Mouse (Mus musculus) left cerebral cortex, adult 18-20 months (tissue): Measurements from ENCODE around the gene Gh. TPM values are rescaled to one million over a fixed set of nuclear protein-coding genes. Genes with fewer than 3 reads are reported as not detected.
A peak's percentile ranks its signal among the peaks of the same experiment; 100 is the strongest.

Experiments used
- DNase-seq, 2 experiments: peaks; one replicate each; pipeline ENCODE4 v3.0.0; 2021 to 2022; ENCODE audit warnings: low spot score in 2 of 2, mixed read lengths in 1 of 2
- total RNA-seq, 2 experiments: library from RNA; stranded (reverse); gene quantifications; 2 replicates each; pipeline ENCODE4 v1.2.3; 2021

Gh gene
- total RNA-seq, 2 experiments from 2014 or later = not detected

DNA sequence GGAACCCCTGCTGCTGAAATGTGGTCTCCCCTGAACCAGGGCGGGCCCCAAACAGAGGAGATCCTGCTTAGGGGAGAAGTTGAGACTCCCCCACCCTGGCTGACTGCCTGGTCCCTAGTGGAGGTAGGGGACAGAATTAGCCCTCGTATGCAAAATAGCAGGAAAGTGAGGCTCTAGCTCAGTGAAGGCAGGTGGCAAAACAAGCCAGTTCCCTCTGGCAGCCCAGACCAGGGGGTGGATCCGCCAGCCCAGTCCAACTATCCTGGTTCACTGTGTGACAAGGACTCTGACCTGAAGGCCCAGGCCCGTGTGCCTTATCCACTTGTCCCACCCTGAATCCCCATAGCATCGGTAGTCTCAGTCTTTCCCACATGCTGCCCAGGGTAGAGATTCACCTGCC lies 8.5 kb upstream of the Gh start:
- DNase-seq = no peak

DNA sequence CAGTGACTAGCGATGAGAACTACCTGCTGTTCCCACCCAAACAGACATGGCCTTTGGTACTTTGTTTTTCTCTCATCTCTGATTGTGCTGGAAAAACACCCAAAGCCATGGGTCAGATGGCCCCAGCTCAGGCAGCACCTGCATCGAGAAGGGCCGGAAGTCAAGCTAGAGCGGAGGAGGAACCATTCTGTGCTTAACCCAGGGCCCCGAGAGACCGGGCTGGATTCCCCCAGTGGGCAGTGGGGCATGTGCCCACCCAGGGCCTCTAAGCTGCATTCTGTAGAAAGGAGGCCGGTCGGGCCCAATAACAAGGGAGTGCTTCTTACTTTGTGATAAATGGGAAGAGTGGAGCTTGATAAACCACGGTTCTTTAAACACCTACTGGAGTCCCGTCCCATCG lies 6.5 kb upstream of the Gh start:
- no peak for DNase-seq

DNA sequence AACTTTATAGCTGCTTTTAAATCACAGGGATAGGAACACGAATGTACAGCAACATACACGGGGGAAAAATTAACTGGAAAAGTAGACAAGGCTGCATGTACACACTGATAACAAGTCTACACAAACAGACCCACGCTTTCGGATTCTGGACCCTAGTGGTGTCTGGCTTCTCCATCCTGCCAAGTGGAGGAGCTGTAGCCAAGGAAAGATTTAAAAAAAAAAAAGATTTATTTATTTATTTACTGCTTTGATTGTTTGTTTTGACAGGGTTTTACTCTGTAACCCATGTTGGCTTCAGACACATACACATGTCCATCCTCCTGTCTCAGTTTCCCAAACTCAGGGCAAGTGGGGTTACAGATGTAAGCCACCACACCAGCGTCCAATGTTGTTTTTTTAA lies 5.8 kb upstream of the Gh start:
- DNase-seq = no peak

DNA sequence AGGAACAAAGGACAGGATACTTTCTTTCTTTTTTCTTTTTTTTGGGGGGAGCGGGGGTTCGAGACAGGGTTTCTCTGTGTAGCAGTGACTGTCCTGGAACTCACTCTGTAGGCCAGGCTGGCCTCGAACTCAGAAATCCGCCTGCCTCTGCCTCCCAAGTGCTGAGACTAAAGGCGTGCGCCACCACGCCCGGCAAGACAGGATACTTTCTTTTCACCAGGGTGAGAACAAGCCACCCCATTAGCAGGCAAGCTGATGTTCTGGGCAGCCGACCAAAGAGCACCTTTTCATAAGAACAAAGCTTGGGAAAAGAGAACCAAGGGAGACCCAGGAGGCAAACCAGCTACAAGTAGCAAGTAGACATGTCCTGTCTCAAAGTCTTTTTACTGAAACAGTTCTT lies 5.1 kb upstream of the Gh start:
- no peak for DNase-seq

DNA sequence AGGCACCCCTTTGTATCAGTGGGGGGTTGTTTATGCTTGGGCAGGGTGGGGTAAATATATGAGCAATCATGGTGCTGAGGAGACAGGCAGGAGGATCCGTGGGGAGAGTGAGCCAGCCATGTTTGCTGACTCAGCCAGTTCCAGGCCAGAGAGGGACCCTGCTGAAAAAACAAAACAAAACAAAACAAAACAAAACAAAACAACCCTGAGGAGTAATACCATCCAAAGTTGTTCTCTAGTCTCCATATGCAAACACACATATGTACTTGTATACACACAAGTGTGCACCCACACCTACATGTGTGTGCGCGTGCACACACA lies 4.4 kb upstream of the Gh start:
- DNase-seq = no peak

DNA sequence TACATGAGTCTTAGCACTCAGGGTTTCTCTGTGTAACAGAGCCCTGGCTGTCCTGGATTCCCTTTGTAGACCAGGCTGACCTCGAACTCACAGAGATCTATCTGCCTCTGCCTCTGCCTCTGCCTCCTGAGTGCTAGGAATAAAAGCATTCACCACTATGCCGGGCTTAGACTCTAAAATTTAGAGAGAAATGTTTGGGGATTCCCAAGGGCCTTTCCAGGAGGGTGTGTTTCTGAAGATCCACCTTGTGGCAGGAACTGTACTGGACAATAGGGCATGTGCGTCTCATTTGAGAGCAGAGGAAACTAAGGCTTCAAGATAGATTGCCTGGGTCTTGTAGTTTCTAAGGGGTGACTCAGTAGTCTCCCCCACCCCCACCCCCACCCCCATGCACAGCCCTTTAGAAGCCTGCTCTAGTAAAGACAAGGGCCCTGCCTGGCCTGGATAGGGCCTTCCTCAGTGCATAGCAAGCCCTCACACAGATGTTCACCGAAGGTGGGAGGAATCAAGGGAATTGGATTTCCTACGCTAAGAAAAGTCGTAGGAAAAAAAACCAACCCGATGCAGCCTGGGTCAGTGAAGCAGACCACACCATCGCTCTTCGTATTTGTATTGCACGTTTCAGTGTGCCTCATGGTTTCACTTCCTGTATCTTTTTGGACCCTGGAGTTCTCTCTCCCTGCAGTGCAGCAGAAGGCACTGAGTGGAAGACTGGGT lies 3.8 kb upstream of the Gh start:
- DNase-seq = no peak

DNA sequence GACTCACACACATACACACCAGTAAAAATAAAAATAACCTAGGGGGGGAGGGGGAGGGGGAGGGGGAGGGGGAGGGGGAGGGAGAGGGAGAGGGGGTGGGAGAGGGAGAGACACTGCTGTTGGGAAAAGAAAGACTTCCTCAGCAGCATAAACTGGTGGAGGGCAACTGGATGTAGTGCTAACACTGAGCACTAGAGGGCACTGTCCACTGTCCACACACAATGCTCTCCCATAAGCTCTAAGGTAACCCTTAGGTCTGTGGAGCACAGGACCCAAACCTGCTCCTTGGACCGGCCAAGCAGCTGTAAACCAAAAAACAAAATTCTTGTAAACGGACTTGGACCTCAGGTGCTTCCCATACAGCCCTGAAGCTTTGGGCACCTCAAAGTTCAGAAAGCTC lies 969 bp upstream of the Gh start:
- DNase-seq = peak; percentile 29 to 70

DNA sequence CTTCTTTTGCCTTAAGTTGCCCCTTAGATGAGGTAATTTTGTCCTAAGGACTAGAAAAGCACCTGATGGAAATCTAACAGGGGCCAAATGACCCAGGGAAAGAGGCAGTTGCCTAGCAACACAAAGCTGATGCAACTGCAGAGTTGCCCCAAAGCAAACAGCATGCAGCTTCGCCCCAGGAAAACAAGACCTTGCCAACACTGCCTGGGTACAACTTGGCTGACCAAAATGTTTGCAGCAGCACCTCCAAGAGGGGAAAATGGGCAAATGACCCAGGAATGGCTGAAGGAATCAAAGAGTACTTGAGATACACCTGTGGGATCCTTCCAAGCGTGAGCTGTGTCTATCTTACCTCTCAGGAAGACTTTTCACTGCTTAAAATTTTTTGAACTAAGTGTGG lies 9.8 kb downstream of the Gh start:
- DNase-seq = no peak

DNA sequence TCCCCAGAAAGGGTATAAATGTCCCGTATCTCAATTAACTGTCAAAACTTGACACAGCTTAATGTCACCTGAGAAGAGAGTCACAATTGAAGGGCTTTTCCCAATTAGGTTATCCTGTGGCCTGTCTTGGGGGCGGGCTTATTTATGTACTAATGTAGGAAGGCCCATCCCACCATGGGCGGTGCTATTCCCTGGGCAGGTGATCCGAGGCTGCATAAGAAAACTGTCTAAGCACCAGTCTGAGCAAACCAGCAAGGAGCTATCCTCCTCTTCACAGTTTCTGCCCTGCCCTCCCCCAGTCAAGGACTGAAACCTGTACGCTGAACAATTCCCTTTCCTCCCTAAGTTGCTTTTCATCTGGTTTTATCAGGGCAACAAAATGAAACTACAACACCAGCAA lies 11.3 kb downstream of the Gh start:
- DNase-seq = no peak

DNA sequence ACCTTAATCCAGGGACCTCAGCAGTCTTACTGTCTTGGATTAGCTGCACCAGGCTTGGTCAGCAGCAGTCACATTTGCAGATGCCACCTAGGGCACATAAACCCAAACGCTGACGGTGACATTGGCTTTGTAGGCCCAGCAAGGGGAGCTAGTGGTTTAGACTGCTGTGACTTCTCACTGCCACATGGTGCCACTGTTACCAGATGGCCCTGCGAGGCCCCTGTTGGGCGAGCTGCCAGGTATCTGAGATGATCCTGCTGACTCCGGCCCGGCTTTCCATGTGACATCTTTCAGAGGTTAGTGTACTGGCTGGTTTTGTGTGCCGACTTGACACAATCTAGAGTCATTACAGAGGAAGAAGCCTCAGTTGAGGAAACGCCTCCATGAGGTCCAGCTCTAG lies 12.3 kb downstream of the Gh start:
- no peak for DNase-seq

DNA sequence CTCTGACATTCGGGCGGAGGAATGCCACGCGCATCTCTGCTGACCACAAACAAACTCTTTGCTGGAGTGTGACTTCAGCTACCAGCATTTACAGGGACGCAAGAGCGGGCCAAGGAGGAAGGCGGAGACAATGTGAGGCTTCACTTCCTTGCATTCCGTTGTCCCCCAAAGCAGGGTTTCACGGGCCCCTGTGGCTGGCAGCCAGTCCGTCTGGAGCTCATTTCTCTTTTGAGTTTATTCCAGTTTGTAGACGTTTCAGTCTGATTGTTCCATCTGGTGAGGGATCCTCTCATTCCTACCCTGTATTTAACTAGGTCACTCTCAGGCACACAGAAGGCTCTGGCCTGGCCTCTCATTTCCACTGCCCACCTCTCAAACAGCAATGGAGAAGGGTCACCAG lies 14.7 kb downstream of the Gh start:
- DNase-seq = no peak

DNA sequence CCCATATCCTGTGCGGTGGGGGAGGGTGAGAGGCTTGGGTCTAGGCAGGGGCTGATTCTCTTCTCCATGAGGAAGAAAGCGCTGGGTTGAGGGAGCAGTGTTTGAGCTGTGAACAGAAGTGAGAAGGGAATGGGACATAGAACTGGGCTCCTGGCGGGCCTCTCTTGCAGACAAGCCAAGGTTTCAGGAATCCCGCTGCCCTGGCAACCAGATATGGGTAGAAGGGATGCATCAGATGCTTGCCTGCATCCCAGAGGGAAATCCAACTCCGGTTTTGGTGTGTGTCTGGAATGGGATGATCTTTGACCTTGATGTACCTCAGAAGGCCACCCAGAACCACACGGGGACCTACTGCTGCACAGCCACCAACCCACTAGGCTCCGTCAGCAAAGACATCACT lies 15.5 kb downstream of the Gh start:
- no peak for DNase-seq

DNA sequence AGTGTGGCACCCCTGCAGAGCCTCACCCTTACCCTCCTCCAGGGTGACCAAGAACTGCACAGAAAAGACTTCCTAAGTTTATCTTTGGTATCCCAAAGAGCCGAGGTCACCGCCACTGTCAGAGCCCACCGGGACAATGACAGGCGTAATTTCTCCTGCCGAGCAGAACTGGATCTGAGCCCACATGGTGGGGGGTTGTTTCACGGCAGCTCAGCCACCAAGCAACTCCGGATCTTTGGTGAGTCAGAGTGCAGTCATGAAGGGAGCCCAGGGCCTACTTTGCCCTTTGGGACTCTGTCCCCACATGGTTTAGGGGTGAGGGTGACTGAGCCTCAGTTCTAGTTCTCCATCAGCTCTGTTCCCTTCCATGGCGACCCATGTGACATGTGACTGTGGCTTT lies 17.5 kb downstream of the Gh start:
- DNase-seq = no peak

DNA sequence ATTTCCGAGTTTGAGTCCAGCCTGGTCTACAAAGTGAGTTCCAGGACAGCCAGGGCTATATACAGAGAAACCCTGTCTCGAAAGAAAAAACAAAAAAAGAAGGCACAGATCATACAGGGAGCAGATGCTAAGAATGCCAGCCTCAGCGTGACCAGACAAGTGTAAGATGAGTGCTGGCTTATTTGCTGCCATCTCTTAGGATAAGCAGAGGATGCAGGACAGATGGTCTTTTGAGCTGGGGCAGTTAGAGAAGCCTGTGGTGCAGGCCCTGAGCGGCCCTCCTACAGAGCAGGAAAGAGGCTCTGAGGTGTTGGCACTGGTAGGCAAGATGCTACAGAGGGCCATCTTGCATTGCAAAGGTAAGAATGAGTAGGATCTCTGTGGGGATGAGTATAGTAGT lies 18.3 kb downstream of the Gh start:
- no peak for DNase-seq

DNA sequence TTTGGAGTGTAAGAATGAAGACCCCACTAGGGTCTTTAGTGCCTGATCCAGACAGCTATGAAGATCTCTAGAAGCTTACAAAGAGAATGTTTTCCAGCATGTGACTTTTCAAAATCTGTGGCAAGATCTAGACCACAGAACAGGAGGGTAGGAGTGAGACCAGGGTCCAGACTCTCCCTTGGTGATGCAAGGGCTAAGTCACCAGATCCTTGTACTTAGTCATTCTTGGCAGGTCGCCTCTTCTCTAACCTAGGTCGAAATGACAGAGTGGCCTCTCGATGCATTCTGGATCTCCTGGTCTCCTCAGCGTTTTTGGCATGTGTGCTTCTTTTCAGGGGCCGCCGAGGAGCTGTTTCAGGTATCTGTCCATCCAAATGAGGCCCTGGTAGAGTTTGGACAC lies 19.2 kb downstream of the Gh start:
- no peak for DNase-seq

DNA sequence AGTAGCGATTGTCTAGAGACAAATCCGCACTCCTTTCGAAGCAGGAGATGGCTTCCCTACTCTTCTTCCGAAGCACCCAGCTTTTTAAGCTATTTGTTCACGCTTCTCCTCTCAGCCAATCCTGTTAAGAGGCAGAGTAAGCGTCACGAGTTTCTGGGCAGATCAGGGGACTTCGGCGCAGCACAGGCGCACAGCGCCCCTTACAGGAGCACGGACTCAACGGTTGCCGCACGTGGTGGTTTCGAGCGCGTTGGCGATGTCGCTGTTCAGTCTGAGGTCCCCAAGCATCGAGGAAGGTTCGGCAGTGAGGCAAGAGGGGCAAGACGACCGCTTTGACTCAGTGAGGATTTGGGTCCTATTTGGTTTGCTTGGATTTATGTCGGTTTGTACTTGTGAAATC lies 25.2 kb downstream of the Gh start, which contains the start of gene Tcam1:
Gene Tcam1 (plus strand): TSS at position 219 of the 400 bp plus-strand sequence.
- peak; percentile 91 to 96 for DNase-seq

DNA sequence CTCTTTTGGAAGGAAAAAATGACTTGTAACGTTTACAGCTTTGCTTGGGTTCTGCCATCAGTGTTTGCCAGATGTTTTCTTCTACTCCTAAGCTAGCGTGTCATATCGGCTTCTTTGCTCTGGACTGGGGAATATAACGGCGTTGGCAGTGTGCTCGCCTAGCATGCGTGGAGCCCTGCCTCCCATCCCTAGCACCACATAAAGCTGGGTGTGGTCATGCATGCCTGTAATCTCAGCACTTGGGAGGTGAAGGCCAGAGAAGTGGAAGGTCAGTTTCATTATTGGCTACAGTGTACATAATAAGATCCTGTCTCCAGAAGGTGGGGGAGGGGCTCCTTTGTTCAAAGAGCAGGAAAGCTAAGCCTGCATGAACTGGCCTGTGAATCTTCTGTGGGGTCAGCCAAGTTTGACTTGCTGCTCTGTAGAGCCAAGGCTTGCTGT lies 26.7 kb downstream of the Gh start:
- DNase-seq = no peak

DNA sequence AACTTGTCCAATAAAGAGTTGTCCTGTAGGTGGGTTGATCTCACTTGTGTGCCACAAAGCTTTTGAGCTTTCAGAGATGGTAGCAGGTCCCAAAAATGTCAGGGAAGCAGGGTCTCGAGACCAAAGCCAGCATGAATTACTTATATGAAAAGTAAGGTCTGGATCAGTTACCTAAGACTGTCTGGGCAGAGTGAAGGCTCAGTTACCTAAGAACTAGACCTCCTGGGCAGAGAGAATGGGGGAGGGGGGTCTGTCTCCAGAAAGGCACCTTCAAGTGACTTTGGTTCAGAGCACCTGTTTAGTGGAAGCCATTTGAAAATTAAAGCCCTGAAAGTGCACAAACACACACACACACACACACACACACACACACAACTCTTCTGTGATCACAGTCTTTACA lies 27.3 kb downstream of the Gh start:
- DNase-seq = no peak

DNA sequence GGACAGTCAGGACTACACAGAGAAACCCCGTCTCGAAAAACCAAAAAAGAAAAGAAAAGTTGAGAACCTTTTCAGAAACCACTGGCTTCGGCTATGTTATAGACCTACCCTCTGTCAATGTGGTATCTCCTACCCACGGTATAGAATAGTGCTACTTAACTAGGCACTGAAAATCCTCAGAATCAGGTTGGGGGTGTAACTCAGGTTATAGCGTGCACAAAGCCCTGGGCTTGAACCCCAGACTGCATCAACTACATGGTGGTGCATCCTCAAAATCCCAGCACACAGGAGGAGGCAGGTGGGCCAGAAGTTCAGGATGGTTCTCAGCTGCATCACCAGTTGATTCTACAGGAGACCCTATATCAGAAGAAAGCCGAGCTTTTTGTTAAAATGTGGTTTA lies 27.9 kb downstream of the Gh start:
- no peak for DNase-seq

DNA sequence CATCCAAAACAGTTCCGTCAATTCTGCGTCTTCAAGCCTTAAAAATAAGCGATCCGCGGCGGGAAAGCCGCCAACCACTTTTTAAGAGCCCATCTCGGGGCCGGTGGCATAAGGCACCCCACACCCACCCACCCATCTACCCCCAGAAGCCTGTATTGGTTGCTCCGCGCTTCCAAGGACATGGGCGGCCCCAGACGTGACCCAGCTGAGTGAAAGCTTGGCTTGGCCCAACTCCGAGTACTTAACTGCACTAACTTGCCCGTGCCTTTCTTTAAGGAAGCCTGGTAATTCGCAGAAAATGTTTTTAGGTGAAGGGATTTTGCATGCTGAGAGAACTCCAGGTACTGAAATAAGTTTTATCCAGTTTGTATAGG lies 28.4 kb downstream of the Gh start:
- DNase-seq = no peak

DNA sequence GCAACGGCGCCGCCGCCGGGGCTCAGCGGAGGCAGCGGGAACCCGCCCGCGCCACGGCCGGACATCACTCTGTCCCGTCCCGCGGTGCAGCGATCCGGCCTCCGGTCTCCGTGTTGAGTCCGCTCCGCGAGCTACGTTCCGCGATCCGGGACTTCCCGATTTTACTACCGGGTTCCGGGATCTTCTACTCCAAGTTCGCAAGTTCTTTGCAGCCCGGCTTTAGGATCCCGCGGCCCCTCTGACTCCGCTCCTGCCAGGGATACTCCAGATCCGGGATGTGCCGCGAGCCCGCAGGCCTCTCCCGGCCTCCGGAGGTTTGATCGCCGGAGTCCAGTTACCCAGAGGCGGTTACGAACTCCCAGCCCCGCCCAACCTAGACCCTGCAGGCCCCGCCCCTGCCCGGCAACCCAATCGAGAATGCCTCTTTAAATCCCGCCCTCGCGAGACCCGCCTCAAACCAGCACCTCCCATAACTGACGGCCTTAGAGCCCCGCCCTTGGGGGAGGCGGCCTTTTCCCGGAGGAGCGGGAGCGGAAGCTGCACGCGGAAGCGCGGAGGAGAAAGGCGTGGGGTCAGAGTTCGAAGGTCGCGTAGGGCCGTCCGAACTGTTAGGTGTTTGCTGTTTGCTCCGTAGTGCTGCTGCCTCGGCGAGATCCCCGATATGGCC lies 28.9 kb downstream of the Gh start, which contains the start of gene Smarcd2:
Gene Smarcd2 (minus strand): TSS at position 329 of the 667 bp plus-strand sequence.
- DNase-seq = peak; percentile 97 to 99

DNA sequence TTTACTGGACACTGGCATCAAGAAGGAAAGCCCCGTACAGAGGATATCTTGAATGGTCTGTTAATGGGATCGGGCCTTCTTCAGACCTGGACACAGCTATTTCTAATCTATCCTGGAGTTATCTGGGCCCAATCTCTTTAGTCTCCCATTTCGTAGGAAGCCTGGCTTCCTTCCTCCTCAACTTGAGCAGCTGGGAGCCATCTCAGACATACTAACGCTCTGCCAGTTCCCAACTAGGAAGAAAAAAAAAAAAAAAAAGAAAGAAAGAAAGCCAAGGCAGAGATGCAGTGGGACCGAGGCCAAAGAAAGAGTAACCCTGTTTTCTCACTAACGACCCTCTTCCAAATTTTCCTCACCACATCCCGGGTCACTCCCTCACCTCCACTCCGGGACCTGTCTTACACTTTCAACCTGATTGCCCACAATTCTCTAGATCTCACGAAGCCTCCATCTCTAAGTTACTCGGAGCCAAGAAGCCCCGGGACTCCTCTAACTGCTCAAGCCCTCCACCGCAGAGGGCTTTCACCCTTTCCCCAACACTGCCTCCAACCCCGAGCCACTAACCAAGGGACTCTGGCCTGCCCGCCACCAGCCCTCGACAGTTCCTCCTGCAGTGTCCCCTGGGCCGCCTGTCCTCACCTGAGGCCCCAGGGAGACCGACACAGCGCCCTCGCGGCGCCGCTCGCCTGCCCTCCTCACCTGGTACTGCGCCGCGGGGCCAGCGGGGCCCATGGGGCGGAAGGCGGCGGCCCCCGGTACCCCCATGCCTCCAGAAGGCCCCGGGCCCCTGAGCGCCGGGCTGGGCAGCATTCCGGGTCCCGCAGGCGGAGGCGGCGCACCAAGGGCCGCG lies 29.6 kb downstream of the Gh start:
- DNase-seq = no peak
